Mouse (Mus musculus) stomach, embryonic 14.5 days (tissue): ENCODE results near the gene Dhx30. TPM values are rescaled to one million over a fixed set of nuclear protein-coding genes. Genes with fewer than 3 reads are reported as not detected.

Experiments used
- ATAC-seq: fragments of 200-750 bp; cut with Nextera tagmentation; 2 replicates; pipeline ENCODE4 v1.8.0; 2017; ENCODE audit warnings: low read depth, moderate TSS enrichment; ENCODE audit not compliant: insufficient number of reproducible peaks, insufficient read depth, low FRiP score
- H3K27ac ChIP-seq: fragments of 300-500 bp; sonication (generic); 2 replicates; pipeline ENCODE4 v1.5.1; 2014; ENCODE audit warnings: mild to moderate bottlenecking, low read length, moderate library complexity, mixed read lengths
- H3K27me3 ChIP-seq: fragments of 300-500 bp; sonication (generic); 2 replicates; pipeline ENCODE4 v1.6.1; 2014; ENCODE audit warnings: low read length, control low read depth, mixed read lengths; ENCODE audit not compliant: control insufficient read depth, insufficient read depth
- H3K36me3 ChIP-seq: fragments of 300-500 bp; sonication (generic); 2 replicates; pipeline ENCODE4 v1.6.1; 2014; ENCODE audit warnings: mild to moderate bottlenecking, control low read depth, low read length, moderate library complexity, mixed read lengths; ENCODE audit not compliant: control insufficient read depth, insufficient read depth
- H3K4me1 ChIP-seq: fragments of 300-500 bp; sonication (generic); 2 replicates; pipeline ENCODE4 v1.6.1; 2014; ENCODE audit warnings: low read length, control low read depth, mixed read lengths; ENCODE audit not compliant: control insufficient read depth, insufficient read depth
- H3K4me2 ChIP-seq: fragments of 300-500 bp; sonication (generic); replicated peaks from 2 replicates; pipeline ENCODE4 v1.6.1; 2014; ENCODE audit warnings: low read depth, low read length, control low read depth
- H3K4me3 ChIP-seq: fragments of 300-500 bp; sonication (generic); 2 replicates; pipeline ENCODE4 v1.5.1; 2014; ENCODE audit warnings: low read depth, low read length, control low read depth
- H3K9ac ChIP-seq: fragments of 300-500 bp; sonication (generic); replicated peaks from 2 replicates; pipeline ENCODE4 v1.6.1; 2014; ENCODE audit warnings: low read depth, mild to moderate bottlenecking, control low read depth, low read length, moderate library complexity, mixed read lengths
- H3K9me3 ChIP-seq: fragments of 300-500 bp; sonication (generic); 2 replicates; pipeline ENCODE4 v1.6.1; 2016; ENCODE audit warnings: low read depth, low read length, control low read depth; ENCODE audit not compliant: control insufficient read depth
- WGBS: fragments of 180-500 bp; shearing (Covaris S2); extraction: QIAGEN DNeasy Blood & Tissue Kit; methylation state at CpG from one replicate; pipeline ENCODE4 v1.1.7; 2014; 5-methylcytosine and 5-hydroxymethylcytosine counted together
- polyA plus RNA-seq: library from polyadenylated mRNA; unstranded; fragments of >200 nt; fragmentation: Nextera tagmentation; extraction: Ambion mirVana; gene quantifications from 2 replicates; pipeline ENCODE4 v1.2.1, GENCODE M21; 2014

The Dhx30 gene
- polyA plus RNA-seq, 1 experiment from 2014 or later = 123 TPM

- Histone ChIP-seq H3K36me3 (peaks cover 3% of the 10 kb centered on the region; the same call in 1 of the 2 replicates), H3K27ac (no peak overlapping the region), H3K9me3 (no peaks in the 10 kb centered on the region), H3K27me3 (no peaks in the 10 kb centered on the region), H3K4me3 (no peak overlapping the region), H3K4me2 (no peak overlapping the region), H3K9ac (no peak overlapping the region), H3K4me1 (no peaks in the 10 kb centered on the region)
- 87% methylated on average over 7 of the region's 7 CpGs for WGBS
- no peak for ATAC-seq
Observed at GRCm38 (mm10) chr9:110062405-110062804, 55.2 kb downstream of the Dhx30 start.

DNA sequence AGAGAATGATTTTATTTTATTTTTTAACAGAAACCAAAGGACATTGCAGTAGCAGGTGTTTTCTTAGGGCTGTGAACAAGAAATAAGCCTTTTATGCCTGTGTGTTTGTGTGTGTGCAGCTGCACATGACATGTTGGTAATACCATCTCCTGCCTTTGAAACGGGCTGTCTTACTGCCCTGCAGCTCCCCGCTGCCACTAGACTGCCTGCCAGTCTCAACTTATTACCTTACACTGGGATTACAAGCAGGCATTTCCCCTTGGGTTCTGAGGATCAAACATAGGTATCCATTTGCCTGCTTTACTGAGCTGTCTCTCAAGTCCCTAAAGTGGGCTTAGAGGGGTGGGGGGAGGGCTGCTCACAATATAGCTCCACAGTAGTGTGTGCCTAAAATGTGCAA, 56.9 kb downstream of the Dhx30 start:
- H3K4me3 ChIP-seq = no peak overlapping the region
- no peak overlapping the region for H3K27ac ChIP-seq
- no peaks in the 10 kb centered on the region for H3K4me1 ChIP-seq
- no peak for ATAC-seq
- no peak overlapping the region for H3K4me2 ChIP-seq
- no peak overlapping the region for H3K9ac ChIP-seq
- H3K9me3 ChIP-seq = no peaks in the 10 kb centered on the region
- H3K27me3 ChIP-seq = no peaks in the 10 kb centered on the region
- H3K36me3 ChIP-seq = no peaks in the 10 kb centered on the region
- WGBS = 78% methylated on average over 2 of the region's 2 CpGs

GRCm38 (mm10) chr9:110057200-110057599, 60.4 kb downstream of the Dhx30 start:
- Histone ChIP-seq H3K4me2 (no peak overlapping the region), H3K36me3 (no peaks in the 10 kb centered on the region), H3K27ac (no peak overlapping the region), H3K9me3 (no peaks in the 10 kb centered on the region), H3K4me1 (no peaks in the 10 kb centered on the region), H3K9ac (no peak overlapping the region), H3K4me3 (no peak overlapping the region), H3K27me3 (no peaks in the 10 kb centered on the region)
- ATAC-seq = no peak
- 79% methylated on average over 1 of the region's 1 CpGs for WGBS

- H3K27ac ChIP-seq = no peak overlapping the region
- H3K9me3 ChIP-seq = no peaks in the 10 kb centered on the region
- no peak overlapping the region for H3K9ac ChIP-seq
- H3K4me2 ChIP-seq = no peak overlapping the region
- H3K27me3 ChIP-seq = no peaks in the 10 kb centered on the region
- H3K36me3 ChIP-seq = no peaks in the 10 kb centered on the region
- 76% methylated on average over 3 of the region's 3 CpGs for WGBS
- H3K4me3 ChIP-seq = no peak overlapping the region
- no peaks in the 10 kb centered on the region for H3K4me1 ChIP-seq
- no peak for ATAC-seq
Observed at GRCm38 (mm10) chr9:110054781-110055180, 62.8 kb downstream of the Dhx30 start.

- Histone ChIP-seq H3K27me3 (no peaks in the 10 kb centered on the region), H3K36me3 (no peaks in the 10 kb centered on the region), H3K9ac (no peak overlapping the region), H3K4me1 (no peaks in the 10 kb centered on the region), H3K4me2 (no peak overlapping the region), H3K4me3 (no peak overlapping the region), H3K9me3 (no peaks in the 10 kb centered on the region), H3K27ac (no peak overlapping the region)
- 81% methylated on average over 2 of the region's 2 CpGs for WGBS
- ATAC-seq = no peak
Observed at GRCm38 (mm10) chr9:110054080-110054421, 63.6 kb downstream of the Dhx30 start.

DNA sequence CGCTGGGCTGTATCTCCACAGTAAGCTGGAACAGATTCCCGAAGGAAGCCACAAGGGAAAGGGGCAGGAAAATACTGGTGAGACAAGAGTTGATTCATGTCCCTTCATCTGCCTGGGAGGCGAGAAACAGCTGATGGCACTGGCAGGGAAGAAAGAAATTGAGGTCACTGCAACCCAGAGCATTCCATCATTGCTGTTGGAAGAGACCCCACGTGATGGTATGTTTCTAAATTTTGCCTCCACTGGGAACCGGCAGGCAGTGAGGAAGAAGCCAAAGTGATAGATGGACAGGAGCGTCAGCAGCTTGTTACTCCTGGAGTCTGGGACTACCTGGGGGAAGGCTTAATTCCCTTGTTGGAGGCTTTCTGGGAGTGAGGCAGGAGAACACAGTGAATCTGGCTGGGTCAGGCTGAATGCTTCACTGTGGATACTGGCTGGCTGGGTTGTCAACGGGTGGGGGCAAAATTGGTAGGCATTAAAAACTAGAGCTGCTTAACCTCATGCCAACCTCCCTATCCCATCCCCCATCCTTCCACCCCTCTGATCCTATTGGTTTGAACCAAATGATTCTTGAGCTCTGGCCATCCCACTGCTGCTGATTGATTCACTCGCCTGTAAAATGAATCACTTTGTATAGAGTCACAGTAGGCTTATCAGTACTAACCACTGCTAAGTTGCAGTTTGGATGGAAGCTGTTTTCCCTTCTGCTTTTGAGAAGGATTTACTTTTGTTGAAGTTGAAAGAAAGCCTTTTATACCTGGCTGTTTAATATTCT, 64.1 kb downstream of the Dhx30 start:
- H3K36me3 ChIP-seq = no peaks in the 10 kb centered on the region
- no peaks in the 10 kb centered on the region for H3K9me3 ChIP-seq
- WGBS = 40% methylated on average over 8 of the region's 8 CpGs

GRCm38 (mm10) chr9:110052951-110053304, 64.7 kb downstream of the Dhx30 start:
- H3K4me3 ChIP-seq = no peak overlapping the region
- H3K36me3 ChIP-seq = no peaks in the 10 kb centered on the region
- H3K4me2 ChIP-seq = no peak overlapping the region
- no peak for ATAC-seq
- H3K27ac ChIP-seq = no peak overlapping the region
- 79% methylated on average over 4 of the region's 4 CpGs for WGBS
- H3K9me3 ChIP-seq = no peaks in the 10 kb centered on the region
- no peak overlapping the region for H3K9ac ChIP-seq
- H3K27me3 ChIP-seq = no peaks in the 10 kb centered on the region
- no peaks in the 10 kb centered on the region for H3K4me1 ChIP-seq

More for the DNA sequence above, 64.1 kb downstream of the Dhx30 start:
- Histone ChIP-seq H3K4me3 (no peak overlapping the region), H3K4me2 (no peak overlapping the region), H3K4me1 (no peaks in the 10 kb centered on the region), H3K9ac (no peak overlapping the region), H3K27me3 (no peaks in the 10 kb centered on the region), H3K27ac (no peak overlapping the region)
- no peak for ATAC-seq

DNA sequence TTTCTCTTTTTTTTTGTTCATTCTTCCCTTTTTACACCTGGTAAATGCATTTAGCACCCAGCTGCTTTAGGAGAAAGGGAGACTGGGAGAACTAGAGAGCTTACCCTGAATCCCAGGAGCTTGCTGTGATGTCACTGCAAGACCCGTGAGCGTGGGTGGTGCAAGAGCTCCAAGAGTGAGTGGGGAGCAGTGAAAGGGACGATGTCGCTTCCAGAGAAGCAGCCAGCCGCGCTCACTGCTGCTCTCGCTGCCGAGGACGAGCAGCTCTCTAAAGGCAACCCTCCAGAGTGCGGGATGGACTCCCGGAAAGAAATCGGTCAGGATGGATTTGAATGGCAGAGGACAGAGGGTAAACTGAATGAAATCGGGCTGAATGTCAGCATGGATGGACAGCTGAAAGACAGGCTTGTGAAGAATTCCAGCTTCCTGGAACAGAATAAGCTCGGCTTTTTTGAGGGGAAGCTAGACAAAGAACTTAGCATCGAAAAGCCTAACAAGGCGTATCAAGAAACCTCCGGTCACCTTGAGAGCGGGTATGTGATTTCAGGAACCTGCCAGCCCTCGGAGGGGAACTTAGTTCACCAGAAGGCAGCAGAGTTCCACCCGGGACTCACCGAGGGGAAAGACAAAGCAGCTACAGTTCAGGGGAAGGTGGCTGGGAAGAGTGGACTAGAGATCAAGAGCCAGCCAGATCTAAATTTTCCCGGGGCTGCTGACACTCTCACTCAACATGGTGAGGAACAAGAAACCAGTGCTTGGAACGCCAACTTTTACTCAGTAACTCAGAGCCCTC, 65.6 kb downstream of the Dhx30 start:
- no peak overlapping the region for H3K4me3 ChIP-seq

More for the DNA sequence above, 65.6 kb downstream of the Dhx30 start:
- Histone ChIP-seq H3K27me3 (no peaks in the 10 kb centered on the region), H3K9ac (no peak overlapping the region), H3K9me3 (no peaks in the 10 kb centered on the region), H3K4me1 (no peaks in the 10 kb centered on the region), H3K4me2 (no peak overlapping the region), H3K36me3 (no peaks in the 10 kb centered on the region), H3K27ac (no peak overlapping the region)
- no peak for ATAC-seq
- WGBS = 69% methylated on average over 23 of the region's 23 CpGs
